Mouse (Mus musculus) kidney, postnatal 25 days (tissue): ENCODE measurements around the gene Slc40a1.

Experiments used
- DNase-seq, 2 experiments: peaks; one replicate each; pipeline ENCODE4 v3.0.0; 2021; ENCODE audit warnings: mixed read lengths in 2 of 2

Gene Slc40a1

GRCm38 (mm10) chr1:45926393-45926763 is at the start of gene Slc40a1:
TSS of gene Slc40a1 (minus strand) at chr1:45926523.
- DNase-seq, result no peak

GRCm38 (mm10) chr1:45971314-45971713 is 45.0 kb upstream of the Slc40a1 start:
- DNase-seq, result no peak

- DNase-seq, result no peak
Observed at GRCm38 (mm10) chr1:45948988-45949387, 22.7 kb upstream of the Slc40a1 start.

GRCm38 (mm10) chr1:45947843-45948242 is 21.5 kb upstream of the Slc40a1 start:
- DNase-seq, result no peak

- no peak for DNase-seq
Observed at GRCm38 (mm10) chr1:45931127-45931526, 4.8 kb upstream of the Slc40a1 start.

GRCm38 (mm10) chr1:45926911-45927310 is 588 bp upstream of the Slc40a1 start:
- DNase-seq, result no peak

- DNase-seq, result peak; percentile 90 to 94
Observed at GRCm38 (mm10) chr1:45925500-45926392, 577 bp downstream of the Slc40a1 start.

- no peak for DNase-seq
Observed at GRCm38 (mm10) chr1:45925131-45925499, 1.2 kb downstream of the Slc40a1 start.

- no peak for DNase-seq
Observed at GRCm38 (mm10) chr1:45924516-45924915, 1.8 kb downstream of the Slc40a1 start.

GRCm38 (mm10) chr1:45923306-45923705 is 3.0 kb downstream of the Slc40a1 start:
- peak; percentile 23 to 63 for DNase-seq

GRCm38 (mm10) chr1:45920703-45921102 is 5.6 kb downstream of the Slc40a1 start:
- DNase-seq, result peak; percentile 22 to 49

GRCm38 (mm10) chr1:45919752-45920151 is 6.6 kb downstream of the Slc40a1 start:
- DNase-seq, result no peak

GRCm38 (mm10) chr1:45917136-45917803 is 9.1 kb downstream of the Slc40a1 start:
- DNase-seq, result no peak

- DNase-seq, result no peak
Observed at GRCm38 (mm10) chr1:45916174-45916573, 10.1 kb downstream of the Slc40a1 start.

GRCm38 (mm10) chr1:45914236-45914635 is 12.1 kb downstream of the Slc40a1 start:
- no peak for DNase-seq

- DNase-seq, result peak; percentile 79 to 84
Observed at GRCm38 (mm10) chr1:45905107-45905821, 21.1 kb downstream of the Slc40a1 start.

- DNase-seq, result no peak
Observed at GRCm38 (mm10) chr1:45904161-45904560, 22.2 kb downstream of the Slc40a1 start.

- no peak for DNase-seq
Observed at GRCm38 (mm10) chr1:45898044-45898443, 28.3 kb downstream of the Slc40a1 start.

GRCm38 (mm10) chr1:45894168-45894912 is 32.0 kb downstream of the Slc40a1 start:
- no peak for DNase-seq

- no peak for DNase-seq
Observed at GRCm38 (mm10) chr1:45891986-45892385, 34.3 kb downstream of the Slc40a1 start.

GRCm38 (mm10) chr1:45890173-45890572 is 36.1 kb downstream of the Slc40a1 start, which contains the start of gene Gm5269:
TSS of gene Gm5269 (minus strand) at chr1:45890273.
- no peak for DNase-seq

- no peak for DNase-seq
Observed at GRCm38 (mm10) chr1:45886800-45887199, 39.5 kb downstream of the Slc40a1 start.

- DNase-seq, result no peak
Observed at GRCm38 (mm10) chr1:45883378-45883777, 42.9 kb downstream of the Slc40a1 start.
